Mouse (Mus musculus): ENCODE measurements around the gene Ubr2. TPM values are rescaled to one million over a fixed set of nuclear protein-coding genes. Genes with fewer than 3 reads are reported as not detected.

Ubr2 gene
- polyA plus RNA-seq (2012; ENCODE audit: low replicate concordance), result 14.3 and 17.3 TPM in 2 replicates

DNA sequence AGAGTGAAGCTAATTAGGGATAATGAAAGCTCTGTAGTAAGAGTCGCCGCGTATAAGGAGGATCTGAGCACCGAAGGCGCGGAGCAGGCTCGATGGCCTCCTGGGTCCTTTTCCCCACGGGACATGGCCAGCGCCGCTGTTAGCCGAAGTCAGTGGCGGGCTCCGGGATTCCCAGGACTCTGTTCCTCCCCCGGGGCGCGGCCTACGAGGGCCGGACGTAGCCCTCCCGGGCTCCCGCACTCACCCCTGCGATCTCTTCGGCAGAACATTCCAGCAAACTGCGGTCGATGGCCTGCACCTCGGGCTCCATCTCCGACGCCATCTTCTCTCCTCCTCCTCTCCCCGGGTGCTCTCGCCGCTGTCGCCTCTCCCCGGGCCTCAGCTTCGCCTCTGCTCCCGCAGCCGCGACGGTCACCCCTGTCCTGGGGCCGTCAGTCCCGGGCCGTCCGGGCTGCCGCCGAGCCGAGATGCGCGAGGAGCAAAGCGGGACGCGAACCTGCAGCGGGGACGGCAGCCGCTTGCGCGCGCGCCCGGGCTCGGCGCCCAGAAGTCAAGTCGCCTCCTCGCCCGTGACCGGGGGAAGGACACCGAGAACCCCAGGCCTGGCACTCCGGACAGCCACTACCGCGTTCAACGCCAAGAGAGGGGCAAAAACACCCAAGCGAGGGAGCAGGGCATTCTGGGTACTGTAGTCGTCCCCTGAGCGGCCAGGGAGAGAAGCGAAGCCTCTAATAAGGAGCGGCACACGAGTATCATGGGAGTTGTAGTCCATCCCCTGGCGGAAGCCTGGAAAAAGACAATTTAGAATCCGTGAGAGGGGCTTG lies at the start of gene Ubr2:
Ubr2 (minus strand) TSS at position 659 of the 824 bp plus-strand sequence.

DNA sequence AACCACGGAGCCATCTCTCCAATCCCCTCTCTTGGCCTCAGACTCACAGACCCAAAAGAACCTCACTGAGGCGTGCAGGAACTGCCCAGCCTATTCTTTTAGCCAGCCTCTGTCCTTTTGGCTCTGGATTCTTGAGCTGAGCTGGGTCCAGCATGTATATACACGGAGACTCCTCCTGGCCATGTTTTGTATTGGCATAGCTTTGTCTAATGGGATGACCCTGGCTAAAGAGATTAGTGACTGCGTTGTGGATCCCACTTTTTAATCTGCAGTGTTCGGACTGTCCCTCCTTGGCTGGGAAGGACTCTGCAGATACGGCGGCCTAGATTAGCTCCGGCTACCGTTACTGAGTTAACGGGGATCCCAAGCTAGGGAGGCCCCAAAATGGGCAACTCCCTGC lies 100.2 kb downstream of the Ubr2 start, which contains the start of gene Prph2:
Prph2 (plus strand) TSS at position 274 of the 400 bp plus-strand sequence.

DNA sequence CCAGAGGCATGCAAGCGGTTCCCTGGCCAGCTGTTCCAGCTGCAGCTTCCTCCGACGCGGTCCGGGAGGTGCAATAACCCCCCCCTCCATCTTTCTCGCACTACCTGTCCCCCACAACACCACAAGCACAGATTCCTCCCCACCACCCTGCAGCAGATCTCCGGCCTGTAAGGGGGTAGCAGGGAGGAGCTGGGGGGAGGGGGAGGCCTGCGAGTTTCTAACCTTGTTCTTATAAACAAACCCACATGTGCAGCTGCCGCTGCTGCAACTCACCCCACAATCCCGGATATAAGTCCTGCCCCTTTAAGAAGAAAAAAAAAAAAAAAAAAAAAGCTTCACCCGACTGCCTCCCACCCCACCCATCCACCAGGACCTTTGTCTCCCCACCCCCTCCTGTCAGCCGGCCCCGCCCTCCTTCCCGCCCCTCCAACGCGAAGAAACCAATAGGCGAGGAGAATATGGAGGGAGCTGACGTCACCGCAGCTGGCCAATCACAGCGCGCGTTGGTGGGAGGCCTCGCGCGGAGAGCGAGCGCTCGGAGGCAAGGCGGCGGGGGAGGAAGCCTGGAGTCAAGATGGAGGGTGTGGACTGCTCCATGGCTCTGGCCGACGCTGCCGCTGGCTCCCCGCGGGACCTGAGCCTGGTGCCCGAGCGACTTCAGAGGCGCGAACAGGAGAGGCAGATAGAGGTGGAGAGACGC lies 120.1 kb downstream of the Ubr2 start, which contains the start of gene Tbcc:
Tbcc (plus strand) TSS at position 569 of the 700 bp plus-strand sequence.

Other genes starting within 250 kb of the Ubr2 start
- 0.14 and 0.18 TPM in 2 replicates for gene Ptcra, start 246.8 kb downstream of the Ubr2 start, polyA plus RNA-seq (2012; ENCODE audit: low replicate concordance)
- 65.1 and 146 TPM in 2 replicates for gene 2310039H08Rik, start 237.9 kb downstream of the Ubr2 start, polyA plus RNA-seq (2012; ENCODE audit: low replicate concordance)
- gene Rpl7l1, start 227.9 kb downstream of the Ubr2 start, polyA plus RNA-seq (2012; ENCODE audit: low replicate concordance), result 3.3 and 8.9 TPM in 2 replicates
- 34.9 and 36.9 TPM in 2 replicates for gene Bicral, start 152.1 kb downstream of the Ubr2 start, polyA plus RNA-seq (2012; ENCODE audit: low replicate concordance)
- gene Tbcc, start 119.9 kb downstream of the Ubr2 start, polyA plus RNA-seq (2012; ENCODE audit: low replicate concordance), result 22.4 and 41.4 TPM in 2 replicates
- gene Prph2, start 100.1 kb downstream of the Ubr2 start, polyA plus RNA-seq (2012; ENCODE audit: low replicate concordance), result not detected in 2 replicates